Mouse (Mus musculus): ENCODE measurements around the gene Pmm2. TPM values are rescaled to one million over a fixed set of nuclear protein-coding genes. Genes with fewer than 3 reads are reported as not detected.

The Pmm2 gene
- polyA plus RNA-seq, 1 experiment from 2014 or later, result 43.3 TPM

- Histone ChIP-seq H3K4me3 (no peak overlapping the region), H3K9ac (no peak overlapping the region), H3K27ac (ENCODE audit: poor library complexity, severe bottlenecking) (no peak overlapping the region), H3K4me2 (no peak overlapping the region), H3K4me1 (replicated peaks) (peaks cover 4% of the 10 kb centered on the region; the same call in 1 of the 2 replicates), H3K27me3 (replicated peaks) (no peaks in the 10 kb centered on the region), H3K9me3 (replicated peaks) (no peaks in the 10 kb centered on the region), H3K36me3 (peaks cover 85% of the 10 kb centered on the region)
- WGBS, result 78% methylated on average over 2 of the region's 2 CpGs
- ATAC-seq (ENCODE audit: insufficient number of reproducible peaks, low FRiP score), result no peak
Observed at GRCm38 (mm10) chr16:8656256-8656655, 18.8 kb downstream of the Pmm2 start.

GRCm38 (mm10) chr16:8658349-8658748, 20.9 kb downstream of the Pmm2 start:
- peaks cover 87% of the 10 kb centered on the region for H3K36me3 ChIP-seq

DNA sequence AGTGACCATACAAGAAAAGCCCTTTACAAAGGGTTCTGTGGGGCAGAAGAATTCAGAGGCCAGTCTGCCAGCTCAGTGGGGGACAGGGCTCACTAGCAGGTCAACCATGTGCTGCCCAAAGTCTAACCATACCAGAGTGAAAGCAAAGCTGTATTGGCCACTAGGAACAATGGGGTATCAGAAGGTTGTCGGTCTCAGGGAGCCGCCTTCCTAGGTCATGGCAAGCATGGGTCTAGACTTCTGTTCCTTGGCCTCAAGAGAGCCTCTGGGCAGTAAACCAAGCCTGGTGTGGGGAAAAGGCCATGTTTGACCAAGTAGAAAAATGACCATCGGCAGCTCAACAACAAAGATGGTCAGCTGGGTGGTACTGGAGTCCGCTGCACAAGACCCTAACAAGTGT, 21.3 kb downstream of the Pmm2 start:
- H3K36me3 ChIP-seq, result peaks cover 86% of the 10 kb centered on the region
- 91% methylated on average over 4 of the region's 4 CpGs for WGBS

More at GRCm38 (mm10) chr16:8658349-8658748, 20.9 kb downstream of the Pmm2 start:
- H3K4me3 ChIP-seq, result no peak overlapping the region
- no peaks in the 10 kb centered on the region for H3K9me3 ChIP-seq (replicated peaks)
- peaks cover 10% of the 10 kb centered on the region for H3K4me1 ChIP-seq (replicated peaks)
- 74% methylated on average over 4 of the region's 4 CpGs for WGBS
- no peak overlapping the region for H3K9ac ChIP-seq
- ATAC-seq (ENCODE audit: insufficient number of reproducible peaks, low FRiP score), result no peak
- no peaks in the 10 kb centered on the region for H3K27me3 ChIP-seq (replicated peaks)
- no peak overlapping the region for H3K27ac ChIP-seq (ENCODE audit: poor library complexity, severe bottlenecking)
- H3K4me2 ChIP-seq, result no peak overlapping the region

DNA sequence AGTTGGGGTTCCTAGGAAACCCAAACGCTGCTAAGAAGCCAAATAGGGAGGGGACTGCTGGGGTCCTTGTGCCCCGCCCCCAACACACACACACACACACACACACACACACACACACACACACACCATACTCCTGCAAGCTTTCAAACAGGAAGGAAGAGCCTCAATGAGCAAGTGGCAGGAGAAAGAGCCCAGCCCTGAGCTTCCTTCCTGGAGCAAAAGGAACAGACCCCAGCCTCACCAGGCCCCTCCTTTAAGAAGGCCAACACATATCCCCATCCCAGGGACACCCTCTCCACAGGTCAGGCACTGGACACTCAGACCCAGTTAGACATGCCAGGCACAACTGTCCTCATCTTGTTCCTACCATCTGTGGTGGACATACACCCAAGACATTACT, 25.5 kb downstream of the Pmm2 start:
- 67% methylated on average over 2 of the region's 2 CpGs for WGBS
- no peak overlapping the region for H3K27ac ChIP-seq (ENCODE audit: poor library complexity, severe bottlenecking)
- peaks cover 61% of the 10 kb centered on the region for H3K36me3 ChIP-seq
- H3K4me1 ChIP-seq (replicated peaks), result peaks cover 43% of the 10 kb centered on the region
- no peaks in the 10 kb centered on the region for H3K9me3 ChIP-seq (replicated peaks)
- H3K4me3 ChIP-seq, result no peak overlapping the region
- ATAC-seq (ENCODE audit: insufficient number of reproducible peaks, low FRiP score), result no peak
- no peaks in the 10 kb centered on the region for H3K27me3 ChIP-seq (replicated peaks)
- no peak overlapping the region for H3K9ac ChIP-seq
- no peak overlapping the region for H3K4me2 ChIP-seq

More for the DNA sequence above, 21.3 kb downstream of the Pmm2 start:
- Histone ChIP-seq H3K4me3 (no peak overlapping the region), H3K9me3 (replicated peaks) (no peaks in the 10 kb centered on the region), H3K9ac (no peak overlapping the region), H3K27ac (ENCODE audit: poor library complexity, severe bottlenecking) (no peak overlapping the region), H3K4me1 (replicated peaks) (peaks cover 10% of the 10 kb centered on the region), H3K27me3 (replicated peaks) (no peaks in the 10 kb centered on the region), H3K4me2 (no peak overlapping the region)
- ATAC-seq (ENCODE audit: insufficient number of reproducible peaks, low FRiP score), result no peak

DNA sequence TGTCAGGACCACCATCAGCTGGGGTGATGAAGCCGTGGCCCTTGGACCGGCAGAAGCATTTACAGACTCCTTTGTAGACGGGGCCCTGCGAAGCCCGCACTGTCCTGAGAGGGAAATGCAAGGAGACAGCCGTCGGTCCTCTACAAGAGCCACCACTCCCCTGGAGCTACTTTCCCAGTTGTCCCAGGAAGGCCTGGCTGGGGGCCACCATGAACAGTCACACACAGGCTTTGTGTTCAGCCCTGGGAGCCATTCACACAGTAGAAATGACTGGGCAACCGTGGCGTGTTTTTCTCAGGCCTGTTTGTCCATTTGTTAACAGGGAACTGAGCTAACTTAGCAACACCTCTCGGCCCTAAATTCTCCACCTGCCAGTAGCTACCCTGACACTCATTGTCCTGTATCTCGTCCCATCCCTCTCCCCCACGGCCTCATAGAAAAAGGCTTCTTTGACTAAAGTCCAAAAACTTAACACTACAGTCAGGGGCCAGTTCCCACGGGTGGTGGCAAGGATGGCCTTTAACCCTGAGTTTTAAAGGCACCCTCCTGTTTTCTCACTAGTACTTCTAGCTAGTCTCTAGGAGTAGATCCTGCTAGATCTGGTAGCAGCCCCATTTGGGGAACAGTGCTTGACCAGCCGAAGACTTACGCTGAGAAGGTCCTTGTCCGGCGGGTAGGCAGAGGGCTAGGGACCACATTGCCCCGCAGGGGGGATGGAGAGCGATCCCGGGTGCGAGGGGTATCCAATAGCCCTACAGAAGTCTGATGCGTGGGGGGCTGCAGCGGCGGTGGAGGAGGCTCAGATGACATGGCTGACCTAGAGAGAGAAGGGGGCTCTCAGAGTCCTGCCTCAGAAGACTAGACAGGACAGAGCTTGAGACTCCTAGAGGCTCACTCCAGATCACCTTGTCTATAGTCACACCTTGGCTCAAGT, 26.4 kb downstream of the Pmm2 start:
- peaks cover 52% of the 10 kb centered on the region for H3K4me1 ChIP-seq (replicated peaks)
- 0 out of 2 replicates have a peak overlapping the region, but pooled peaks have one; percentile 0 for H3K27ac ChIP-seq (ENCODE audit: poor library complexity, severe bottlenecking)
- WGBS, result 87% methylated on average over 24 of the region's 24 CpGs
- H3K9ac ChIP-seq, result no peak overlapping the region
- H3K36me3 ChIP-seq, result peaks cover 54% of the 10 kb centered on the region
- no peaks in the 10 kb centered on the region for H3K27me3 ChIP-seq (replicated peaks)
- H3K4me3 ChIP-seq, result no peak overlapping the region
- ATAC-seq (ENCODE audit: insufficient number of reproducible peaks, low FRiP score), result no peak
- H3K4me2 ChIP-seq, result no peak overlapping the region
- H3K9me3 ChIP-seq (replicated peaks), result no peaks in the 10 kb centered on the region

GRCm38 (mm10) chr16:8665367-8665766, 27.9 kb downstream of the Pmm2 start:
- no peak for ATAC-seq (ENCODE audit: insufficient number of reproducible peaks, low FRiP score)
- Histone ChIP-seq H3K36me3 (peaks cover 39% of the 10 kb centered on the region), H3K4me1 (replicated peaks) (peaks cover 67% of the 10 kb centered on the region), H3K27ac (ENCODE audit: poor library complexity, severe bottlenecking) (no peak overlapping the region), H3K4me2 (no peak overlapping the region), H3K9ac (no peak overlapping the region), H3K4me3 (no peak overlapping the region), H3K27me3 (replicated peaks) (no peaks in the 10 kb centered on the region), H3K9me3 (replicated peaks) (no peaks in the 10 kb centered on the region)
- WGBS, result 82% methylated on average over 5 of the region's 5 CpGs

- H3K27me3 ChIP-seq (replicated peaks), result no peaks in the 10 kb centered on the region
- H3K9me3 ChIP-seq (replicated peaks), result no peaks in the 10 kb centered on the region
- peak overlapping the region; percentile 77 for H3K27ac ChIP-seq (ENCODE audit: poor library complexity, severe bottlenecking)
- peaks cover 76% of the 10 kb centered on the region for H3K4me1 ChIP-seq (replicated peaks)
- peaks cover 30% of the 10 kb centered on the region for H3K36me3 ChIP-seq
- no peak overlapping the region for H3K4me3 ChIP-seq
- H3K9ac ChIP-seq, result 0 out of 2 replicates have a peak overlapping the region, but pooled peaks have one; percentile 32
- peak overlapping the region; percentile 21; the same call in 1 of the 2 replicates for H3K4me2 ChIP-seq
- ATAC-seq (ENCODE audit: insufficient number of reproducible peaks, low FRiP score), result 0 out of 2 replicates have a peak, but pooled peaks have one; percentile 22
- 13% methylated on average over 2 of the region's 2 CpGs for WGBS
Observed at GRCm38 (mm10) chr16:8666452-8666851, 29.0 kb downstream of the Pmm2 start.

GRCm38 (mm10) chr16:8667261-8667660, 29.8 kb downstream of the Pmm2 start:
- no peaks in the 10 kb centered on the region for H3K9me3 ChIP-seq (replicated peaks)
- H3K4me3 ChIP-seq, result no peak overlapping the region
- peak overlapping the region; percentile 46 for H3K9ac ChIP-seq
- no peaks in the 10 kb centered on the region for H3K27me3 ChIP-seq (replicated peaks)
- WGBS, result 63% methylated on average over 7 of the region's 7 CpGs
- peak overlapping the region; percentile 77 for H3K27ac ChIP-seq (ENCODE audit: poor library complexity, severe bottlenecking)
- peaks cover 76% of the 10 kb centered on the region for H3K4me1 ChIP-seq (replicated peaks)
- peaks cover 22% of the 10 kb centered on the region for H3K36me3 ChIP-seq
- peak overlapping the region; percentile 89; the same call in 1 of the 2 replicates for H3K4me2 ChIP-seq
- ATAC-seq (ENCODE audit: insufficient number of reproducible peaks, low FRiP score), result no peak

DNA sequence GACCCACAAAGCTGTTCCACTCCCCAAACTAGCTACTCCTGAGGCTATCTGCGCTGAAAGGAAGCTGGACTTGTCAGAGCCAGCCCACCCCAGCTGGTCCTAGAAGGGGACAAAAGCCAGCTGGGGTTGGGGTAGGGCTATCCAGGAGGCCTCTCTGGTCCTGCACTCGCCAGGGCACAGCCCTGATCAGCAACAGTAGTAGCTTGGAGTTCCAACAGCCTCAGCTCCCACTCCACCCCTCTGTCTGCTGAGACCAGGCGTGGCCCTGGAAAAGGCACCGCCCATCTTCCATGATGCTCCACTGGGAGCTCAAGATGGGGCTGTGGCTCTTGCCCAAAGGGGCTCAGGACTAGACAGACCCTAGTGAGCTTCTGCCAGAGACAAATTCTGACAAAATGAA, 30.3 kb downstream of the Pmm2 start:
- H3K27ac ChIP-seq (ENCODE audit: poor library complexity, severe bottlenecking), result peak overlapping the region; percentile 77
- H3K4me1 ChIP-seq (replicated peaks), result peaks cover 74% of the 10 kb centered on the region
- peaks cover 17% of the 10 kb centered on the region for H3K36me3 ChIP-seq
- H3K9me3 ChIP-seq (replicated peaks), result no peaks in the 10 kb centered on the region
- no peak for ATAC-seq (ENCODE audit: insufficient number of reproducible peaks, low FRiP score)
- peak overlapping the region; percentile 46 for H3K9ac ChIP-seq
- peak overlapping the region; percentile 89 for H3K4me2 ChIP-seq
- WGBS, result 59% methylated on average over 4 of the region's 4 CpGs
- H3K4me3 ChIP-seq, result no peak overlapping the region
- H3K27me3 ChIP-seq (replicated peaks), result no peaks in the 10 kb centered on the region

- Histone ChIP-seq H3K4me1 (replicated peaks) (peaks cover 68% of the 10 kb centered on the region), H3K9ac (peak overlapping the region; percentile 29; the same call in 1 of the 2 replicates), H3K27ac (ENCODE audit: poor library complexity, severe bottlenecking) (peak overlapping the region; percentile 77), H3K27me3 (replicated peaks) (no peaks in the 10 kb centered on the region), H3K9me3 (replicated peaks) (no peaks in the 10 kb centered on the region), H3K4me2 (peak overlapping the region; percentile 89), H3K4me3 (no peak overlapping the region), H3K36me3 (peaks cover 11% of the 10 kb centered on the region)
- no peak for ATAC-seq (ENCODE audit: insufficient number of reproducible peaks, low FRiP score)
- 57% methylated on average over 2 of the region's 2 CpGs for WGBS
Observed at GRCm38 (mm10) chr16:8668386-8668785, 30.9 kb downstream of the Pmm2 start.

DNA sequence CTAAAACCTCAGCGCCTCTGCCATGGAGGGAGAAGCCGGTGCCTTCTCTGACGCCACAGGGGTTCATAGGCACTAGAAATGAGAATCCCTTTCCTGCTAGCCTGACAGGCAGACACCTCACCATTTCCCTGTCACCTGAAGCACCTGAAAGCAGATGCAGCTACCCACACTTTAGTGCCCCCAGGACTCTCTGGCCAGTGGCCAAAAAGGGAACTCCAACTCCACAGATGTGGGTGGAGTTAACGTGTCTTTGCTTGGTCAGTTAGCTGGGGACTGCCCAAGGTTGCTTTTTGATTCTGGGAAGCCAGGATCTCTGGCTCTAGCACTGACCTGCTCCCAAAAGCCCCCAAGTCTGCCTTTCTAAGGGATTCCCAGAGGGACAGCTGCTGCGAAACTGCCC, 32.0 kb downstream of the Pmm2 start:
- Histone ChIP-seq H3K4me2 (peak overlapping the region; percentile 89), H3K27me3 (replicated peaks) (no peaks in the 10 kb centered on the region), H3K4me3 (peak overlapping the region; percentile 78), H3K9ac (peak overlapping the region; percentile 82), H3K36me3 (0 out of 2 replicates have a peak, but pooled peaks cover 2% of the 10 kb centered on the region), H3K27ac (ENCODE audit: poor library complexity, severe bottlenecking) (peak overlapping the region; percentile 77), H3K4me1 (replicated peaks) (peaks cover 64% of the 10 kb centered on the region), H3K9me3 (replicated peaks) (no peaks in the 10 kb centered on the region)
- ATAC-seq (ENCODE audit: insufficient number of reproducible peaks, low FRiP score), result no peak
- 60% methylated on average over 5 of the region's 5 CpGs for WGBS

Data from heart, embryonic 12.5 days (tissue).